Mouse (Mus musculus) midbrain, postnatal 0 days (tissue): Measurements from ENCODE around the gene Cdh18. TPM values are rescaled to one million over a fixed set of nuclear protein-coding genes. Genes with fewer than 3 reads are reported as not detected.

Experiments used
- ATAC-seq: fragments of 200-750 bp; cut with Nextera tagmentation; 2 replicates; pipeline ENCODE4 v1.8.0; 2017; ENCODE audit warnings: moderate number of reproducible peaks, mild to moderate bottlenecking, moderate TSS enrichment, moderate library complexity; ENCODE audit not compliant: low FRiP score
- DNase-seq: peaks from one replicate; pipeline ENCODE4 v3.0.0-alpha.2; 2015; ENCODE audit warnings: low spot score
- H3K27ac ChIP-seq: fragments of 300-500 bp; sonication (generic); 2 replicates; pipeline ENCODE4 v1.5.1; 2014; ENCODE audit warnings: low read depth, mild to moderate bottlenecking, low read length, mixed read lengths
- H3K27me3 ChIP-seq: fragments of 300-500 bp; sonication (generic); 2 replicates; pipeline ENCODE4 v1.6.1; 2014; ENCODE audit warnings: low read length, control low read depth, mixed read lengths; ENCODE audit not compliant: insufficient read depth
- H3K36me3 ChIP-seq: fragments of 300-500 bp; sonication (generic); 2 replicates; pipeline ENCODE4 v1.6.1; 2014; ENCODE audit warnings: low read length, control low read depth, mixed read lengths; ENCODE audit not compliant: insufficient read depth
- H3K4me1 ChIP-seq: fragments of 300-500 bp; sonication (generic); 2 replicates; pipeline ENCODE4 v1.6.1; 2014; ENCODE audit warnings: mild to moderate bottlenecking, control low read depth, antibody characterized with exemption, low read length, mixed read lengths; ENCODE audit not compliant: insufficient read depth
- H3K4me2 ChIP-seq: fragments of 300-500 bp; sonication (generic); 2 replicates; pipeline ENCODE4 v1.6.1; 2014; ENCODE audit warnings: low read depth, mild to moderate bottlenecking, low read length, mixed read lengths; ENCODE audit not compliant: poor library complexity, severe bottlenecking
- H3K4me3 ChIP-seq: fragments of 300-500 bp; sonication (generic); 2 replicates; pipeline ENCODE4 v1.5.1; 2014; ENCODE audit warnings: low read depth, mild to moderate bottlenecking, low read length, moderate library complexity
- H3K9ac ChIP-seq: fragments of 300-500 bp; sonication (generic); replicated peaks from 2 replicates; pipeline ENCODE4 v1.6.1; 2014; ENCODE audit warnings: mild to moderate bottlenecking, low read length, moderate library complexity, mixed read lengths; ENCODE audit not compliant: poor library complexity, severe bottlenecking
- H3K9me3 ChIP-seq: fragments of 300-500 bp; sonication (generic); 2 replicates; pipeline ENCODE4 v1.6.1; 2016; ENCODE audit warnings: low read length, control low read depth
- CTCF ChIP-seq: IDR thresholded peaks from 2 replicates; pipeline ENCODE4 v1.5.1; 2016; ENCODE audit warnings: antibody characterized with exemption, mild to moderate bottlenecking
- WGBS: fragments of 180-500 bp; shearing (Covaris S2); extraction: QIAGEN DNeasy Blood & Tissue Kit; methylation state at CpG from one replicate; pipeline ENCODE4 v1.1.7; 2014; 5-methylcytosine and 5-hydroxymethylcytosine counted together
- polyA plus RNA-seq: library from polyadenylated mRNA; unstranded; fragments of >200 nt; fragmentation: Nextera tagmentation; extraction: Ambion mirVana; gene quantifications from 2 replicates; pipeline ENCODE4 v1.2.1, GENCODE M21; 2015
- total RNA-seq: library from RNA; depleted of rRNA; stranded (reverse); fragments of >200 nt; gene quantifications from 2 replicates; pipeline ENCODE4 v1.2.3, GENCODE M21; 2014

Cdh18 gene
- total and polyA plus RNA-seq, 2 experiments from 2014 or later: 11.6 to 52.8 TPM

- peak; percentile 28 for DNase-seq
- no peak overlapping the region for H3K4me2 ChIP-seq
- H3K27ac ChIP-seq: no peak overlapping the region
- ATAC-seq: no peak
- H3K27me3 ChIP-seq: no peaks in the 10 kb centered on the region
- 74% methylated on average over 7 of the region's 7 CpGs for WGBS
- H3K36me3 ChIP-seq: no peaks in the 10 kb centered on the region
- H3K4me3 ChIP-seq: no peak overlapping the region
- TF ChIP-seq CTCF: no peak
- H3K4me1 ChIP-seq: no peaks in the 10 kb centered on the region; the same call in 1 of the 2 replicates
- H3K9ac ChIP-seq: no peak overlapping the region
- H3K9me3 ChIP-seq: no peaks in the 10 kb centered on the region
Measured at GRCm38 (mm10) chr15:23455344-23455743, 906.5 kb downstream of the Cdh18 start.

GRCm38 (mm10) chr15:23457401-23457800 lies 908.6 kb downstream of the Cdh18 start:
- no peak for TF ChIP-seq CTCF
- ATAC-seq (no peak), DNase-seq (peak; percentile 65)
- Histone ChIP-seq H3K9me3 (no peaks in the 10 kb centered on the region), H3K4me3 (no peak overlapping the region), H3K4me1 (no peaks in the 10 kb centered on the region), H3K27me3 (no peaks in the 10 kb centered on the region), H3K36me3 (no peaks in the 10 kb centered on the region), H3K9ac (no peak overlapping the region), H3K27ac (no peak overlapping the region), H3K4me2 (no peak overlapping the region)
- 68% methylated on average over 3 of the region's 3 CpGs for WGBS

GRCm38 (mm10) chr15:23470527-23471475 lies 922.0 kb downstream of the Cdh18 start:
- ATAC-seq (no peak), DNase-seq (no peak)
- H3K9ac ChIP-seq: no peak overlapping the region
- no peaks in the 10 kb centered on the region for H3K4me1 ChIP-seq
- no peaks in the 10 kb centered on the region for H3K36me3 ChIP-seq
- peak; percentile 33 for TF ChIP-seq CTCF
- WGBS: 83% methylated on average over 7 of the region's 7 CpGs
- no peaks in the 10 kb centered on the region for H3K9me3 ChIP-seq
- no peak overlapping the region for H3K4me3 ChIP-seq
- no peak overlapping the region for H3K27ac ChIP-seq
- no peak overlapping the region for H3K4me2 ChIP-seq
- H3K27me3 ChIP-seq: no peaks in the 10 kb centered on the region

GRCm38 (mm10) chr15:23486306-23486705 lies 937.5 kb downstream of the Cdh18 start:
- Histone ChIP-seq H3K4me1 (no peaks in the 10 kb centered on the region), H3K36me3 (no peaks in the 10 kb centered on the region), H3K27ac (no peak overlapping the region), H3K4me2 (no peak overlapping the region), H3K9ac (no peak overlapping the region), H3K27me3 (no peaks in the 10 kb centered on the region), H3K4me3 (no peak overlapping the region), H3K9me3 (no peaks in the 10 kb centered on the region)
- WGBS: 63% methylated on average over 1 of the region's 1 CpGs
- peak; percentile 36; the same call in 1 of the 2 replicates for TF ChIP-seq CTCF
- DNase-seq: no peak
- ATAC-seq: no peak

GRCm38 (mm10) chr15:23506480-23506879 lies 957.7 kb downstream of the Cdh18 start:
- Histone ChIP-seq H3K9me3 (no peaks in the 10 kb centered on the region), H3K4me3 (no peak overlapping the region), H3K27ac (no peak overlapping the region), H3K36me3 (no peaks in the 10 kb centered on the region), H3K9ac (no peak overlapping the region), H3K27me3 (no peaks in the 10 kb centered on the region), H3K4me1 (no peaks in the 10 kb centered on the region), H3K4me2 (no peak overlapping the region)
- TF ChIP-seq CTCF: no peak
- DNase-seq: no peak
- 82% methylated on average over 4 of the region's 4 CpGs for WGBS
- no peak for ATAC-seq

- H3K27me3 ChIP-seq: no peaks in the 10 kb centered on the region
- H3K27ac ChIP-seq: no peak overlapping the region
- no peak for DNase-seq
- no peaks in the 10 kb centered on the region for H3K4me1 ChIP-seq
- no peaks in the 10 kb centered on the region for H3K9me3 ChIP-seq
- no peaks in the 10 kb centered on the region for H3K36me3 ChIP-seq
- ATAC-seq: no peak
- H3K9ac ChIP-seq: no peak overlapping the region
- no peak overlapping the region for H3K4me2 ChIP-seq
- TF ChIP-seq CTCF: no peak
- no peak overlapping the region for H3K4me3 ChIP-seq
- WGBS: 63% methylated on average over 2 of the region's 2 CpGs
Measured at GRCm38 (mm10) chr15:23509694-23510093, 960.9 kb downstream of the Cdh18 start.
